Mouse (Mus musculus) embryonic stem cell, embryonic (primary cell): ENCODE results near the gene Tchhl1.

ENCODE experiments used
- CTCF ChIA-PET, 4 experiments: fragments of 300-600 bp in 2 of 4; fragments of 350-600 bp in 2 of 4; sonication (Branson Sonifier 250); formaldehyde crosslinking; loops; one replicate each; lab custom pipeline; 2022; ENCODE audit warnings: inconsistent platforms in 2 of 4; lab: Charles Lee
- POLR2A ChIA-PET, 4 experiments: fragments of 300-600 bp in 2 of 4; fragments of 350-600 bp in 2 of 4; sonication (Branson Sonifier 250); formaldehyde crosslinking; loops; one replicate each; lab custom pipeline; 2022; ENCODE audit warnings: antibody characterized with exemption in 4 of 4, inconsistent platforms in 1 of 4; lab: Charles Lee

Tchhl1 gene

DNA sequence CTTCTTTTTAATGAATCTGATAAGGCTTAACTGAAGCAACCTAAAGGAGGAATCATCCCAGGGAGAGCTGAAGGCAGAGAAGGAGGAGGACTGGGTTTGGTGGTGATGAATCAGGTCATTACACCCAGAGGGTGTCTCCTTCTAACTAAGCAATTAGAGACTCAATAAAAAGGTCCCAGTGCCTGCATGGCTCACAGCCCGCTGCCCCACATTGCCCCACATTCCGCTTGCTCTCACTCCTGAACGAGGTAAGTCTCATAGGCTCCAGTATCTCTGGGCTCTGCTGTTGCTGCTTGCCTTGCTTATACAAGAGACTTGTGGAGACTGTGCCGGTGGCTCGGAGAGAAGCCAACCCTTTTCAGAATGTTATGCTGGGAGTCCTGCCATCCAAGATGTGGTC, at the start of gene Tchhl1:
Gene Tchhl1 (plus strand): TSS at position 194 of the 400 bp plus-strand sequence.
- POLR2A ChIA-PET = interaction anchor here in 1 of 4 experiments (1.0 kb wide), 1 partner anchor 14 kb away, joined by 3 read pairs; no protein-coding TSS in a partner anchor
- CTCF ChIA-PET = no interaction called here

DNA sequence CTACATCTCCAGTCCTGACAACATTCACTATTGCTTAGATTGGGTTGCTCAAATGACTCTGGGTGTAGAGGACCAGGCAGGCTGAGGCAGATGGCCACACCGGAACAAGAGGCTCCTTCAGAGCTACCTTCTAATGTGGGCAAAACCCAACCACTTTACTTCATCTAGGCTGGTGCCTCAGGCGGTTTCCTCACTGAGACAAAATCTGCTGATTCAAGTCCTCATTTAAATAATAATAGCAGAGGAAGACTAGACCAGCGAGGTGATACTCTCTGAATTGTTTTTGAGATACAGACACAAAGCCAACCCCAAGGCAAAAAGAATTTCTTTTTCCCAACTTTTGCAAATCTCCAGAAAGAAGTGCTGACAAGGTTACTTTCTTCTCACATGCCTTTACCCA, 36.9 kb upstream of the Tchhl1 start:
- POLR2A ChIA-PET = interaction anchor here in 1 of 4 experiments (1.0 to 2.4 kb wide), 3 partner anchors 12 to 17 kb away, joined by 3 to 15 read pairs (median 9); no protein-coding TSS in a partner anchor
- CTCF ChIA-PET = interaction anchor here in 1 of 4 experiments (1.0 kb wide), 1 partner anchor 15 kb away, joined by 3 read pairs; no protein-coding TSS in a partner anchor

DNA sequence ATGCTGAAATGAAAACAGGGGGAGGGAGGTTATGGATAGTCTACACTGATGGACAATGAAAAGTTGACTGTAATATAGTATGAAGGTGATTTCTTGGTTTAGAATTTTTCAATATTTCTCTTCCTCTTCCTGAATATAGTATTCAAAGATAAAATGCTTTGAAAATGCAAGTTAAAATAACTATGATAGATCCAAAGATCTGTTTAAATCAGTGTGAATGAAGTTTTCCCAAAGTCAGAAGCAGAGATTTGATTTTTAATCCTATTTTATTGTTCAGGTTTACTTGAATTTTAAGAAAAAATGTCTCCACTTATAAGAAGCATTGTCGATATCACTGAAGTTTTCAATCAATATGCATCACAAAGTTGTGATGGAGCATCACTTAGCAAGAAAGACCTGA, 26.5 kb upstream of the Tchhl1 start, which contains the start of gene Tchh:
Gene Tchh (plus strand): TSS at position 301 of the 400 bp plus-strand sequence.
- ChIA-PET POLR2A (no interaction called here), CTCF (no interaction called here)

DNA sequence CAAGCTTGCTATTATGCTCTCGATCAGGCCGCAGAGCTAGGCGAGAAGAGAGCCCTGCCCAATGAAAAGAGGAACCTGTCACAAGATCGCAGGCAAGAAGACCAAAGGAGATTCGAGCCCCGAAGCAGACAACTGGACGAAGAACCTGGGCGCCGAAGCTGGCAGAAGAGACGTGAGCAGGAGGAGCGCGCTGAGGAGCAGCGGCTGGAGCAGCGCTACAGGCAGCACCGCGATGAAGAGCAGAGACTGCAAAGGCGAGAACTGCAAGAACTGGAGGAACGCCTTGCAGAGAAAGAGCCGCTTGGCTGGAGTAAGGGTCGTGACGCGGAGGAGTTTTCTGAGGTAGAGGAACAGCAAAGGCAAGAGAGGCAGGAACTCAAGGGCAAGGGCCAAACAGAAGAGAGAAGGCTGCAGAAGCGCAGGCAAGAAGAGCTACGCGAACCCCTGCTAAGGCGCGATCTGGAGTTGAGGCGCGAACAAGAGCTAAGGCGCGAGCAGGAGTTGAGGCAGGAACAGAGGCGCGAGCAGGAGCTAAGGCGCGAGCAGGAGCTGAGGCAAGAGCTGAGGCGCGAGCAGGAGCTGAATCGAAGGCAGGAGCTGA, 25.0 kb upstream of the Tchhl1 start:
- ChIA-PET CTCF (interaction anchor here (0.5 to 5.3 kb wide), 5 partner anchors 9 to 1159 kb away, joined by 3 to 47 read pairs (median 5); no protein-coding TSS in a partner anchor), POLR2A (interaction anchor here (0.6 to 5.6 kb wide), 23 partner anchors 9 to 150 kb away, joined by 3 to 45 read pairs (median 4); partner anchors contain the start of genes S100a11 (in 3 of the 4) and S100a10 (in 2 of the 4))

DNA sequence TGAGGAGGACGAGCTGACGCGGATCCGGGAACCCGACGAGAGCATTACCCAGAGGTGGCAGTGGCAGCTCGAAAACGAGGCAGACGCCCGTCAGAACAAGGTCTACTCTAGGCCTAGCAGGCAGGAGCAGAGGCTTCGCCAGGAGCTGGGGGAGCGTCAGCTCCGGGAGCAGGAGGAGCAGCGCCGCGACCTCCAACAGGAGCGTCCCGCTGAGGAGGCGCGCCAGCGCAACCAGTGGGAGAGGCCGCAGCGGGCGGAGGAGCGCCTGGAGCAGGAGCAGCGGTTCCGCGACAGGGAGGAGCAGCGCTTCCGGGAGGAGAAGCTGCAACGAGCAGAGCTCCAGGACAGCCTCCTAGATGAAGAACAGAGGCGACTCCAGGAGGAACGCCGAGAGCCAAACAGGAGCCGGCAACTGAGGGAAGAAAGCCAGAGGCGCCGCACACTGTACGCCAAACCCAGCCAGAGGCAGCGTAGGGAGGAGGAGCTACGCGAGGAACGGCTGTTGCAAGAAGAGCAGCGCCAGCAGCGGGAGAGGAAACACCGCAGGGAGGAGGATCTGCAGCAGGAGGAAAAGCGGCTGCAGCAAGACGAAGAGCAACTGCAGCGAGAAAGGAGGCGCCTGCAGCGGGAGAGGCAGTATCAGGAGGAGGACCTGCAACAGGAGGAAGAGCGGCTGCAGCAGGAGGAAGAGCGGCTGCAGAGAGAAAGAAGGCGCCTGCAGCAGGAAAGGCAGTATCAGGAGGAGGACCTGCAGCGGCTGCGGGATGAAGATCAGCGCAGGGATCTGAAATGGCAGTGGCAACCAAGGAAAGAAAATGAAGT, 24.0 kb upstream of the Tchhl1 start:
- ChIA-PET POLR2A (interaction anchor here (0.6 to 5.6 kb wide), 25 partner anchors 9 to 152 kb away, joined by 3 to 45 read pairs (median 4); partner anchors contain the start of genes S100a11 (in 3 of the 4) and S100a10 (in 2 of the 4)), CTCF (interaction anchor here (0.5 to 5.3 kb wide), 8 partner anchors 8 to 1158 kb away, joined by 3 to 47 read pairs (median 4); no protein-coding TSS in a partner anchor)

DNA sequence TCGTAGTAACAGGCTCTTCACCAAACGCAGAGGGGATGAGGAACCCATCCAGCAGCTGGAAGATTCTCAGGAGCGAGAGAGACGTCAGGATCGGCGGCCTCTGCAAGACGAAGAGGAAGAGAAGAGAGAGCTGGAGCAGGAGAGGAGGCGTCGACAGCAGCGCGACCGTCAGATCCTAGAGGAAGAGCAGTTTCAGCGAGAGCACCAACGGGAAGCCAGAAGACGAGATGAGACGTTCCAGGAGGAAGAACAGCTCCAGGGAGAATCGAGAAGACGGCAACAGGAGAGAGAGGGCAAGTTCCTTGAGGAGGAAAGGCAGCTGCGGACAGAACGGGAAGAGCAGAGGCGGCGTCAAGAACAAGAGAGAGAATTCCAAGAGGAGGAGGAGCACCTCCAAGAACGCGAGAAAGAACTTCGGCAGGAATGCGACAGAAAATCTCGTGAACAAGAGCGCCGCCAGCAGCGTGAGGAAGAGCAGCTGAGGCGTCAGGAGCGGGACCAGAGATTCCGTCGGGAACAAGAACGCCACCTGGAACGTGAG, 23.3 kb upstream of the Tchhl1 start:
- ChIA-PET CTCF (interaction anchor here in 2 of 4 experiments (0.9 to 5.3 kb wide), 6 partner anchors 33 to 84 kb away, joined by 3 to 47 read pairs (median 4); no protein-coding TSS in a partner anchor), POLR2A (interaction anchor here in 3 of 4 experiments (0.6 to 5.6 kb wide), 17 partner anchors 8 to 152 kb away, joined by 3 to 45 read pairs (median 5); partner anchors contain the start of gene S100a11 (in 1 of the 3))

DNA sequence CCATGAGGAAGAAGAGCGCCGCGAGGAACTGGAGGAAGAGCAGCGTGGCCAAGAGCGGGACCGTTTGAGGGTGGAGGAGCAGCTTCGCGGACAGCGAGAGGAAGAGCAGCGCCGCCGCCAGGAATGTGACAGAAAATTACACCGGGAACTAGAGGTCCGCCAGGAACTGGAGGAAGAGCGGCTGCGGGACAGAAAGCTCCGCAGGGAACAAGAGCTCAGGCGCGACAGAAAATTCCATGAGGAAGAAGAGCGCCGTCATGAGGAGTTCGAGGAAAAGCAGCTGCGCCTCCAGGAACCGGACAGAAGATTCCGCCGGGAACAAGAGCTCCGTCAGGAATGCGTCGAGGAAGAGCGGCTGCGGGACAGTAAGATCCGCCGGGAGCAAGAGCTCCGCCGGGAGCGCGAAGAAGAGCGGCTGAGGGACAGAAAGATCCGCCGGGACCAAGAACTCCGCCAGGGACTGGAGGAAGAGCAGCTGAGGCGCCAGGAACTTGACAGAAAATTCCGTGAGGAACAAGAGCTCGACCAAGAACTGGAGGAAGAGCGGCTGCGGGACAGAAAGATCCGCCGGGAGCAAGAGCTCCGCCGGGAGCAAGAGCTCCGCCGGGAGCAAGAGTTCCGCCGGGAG, 22.3 kb upstream of the Tchhl1 start:
- ChIA-PET POLR2A (interaction anchor here (0.7 to 5.6 kb wide), 14 partner anchors 12 to 421 kb away, joined by 3 to 45 read pairs (median 4); partner anchors contain the start of gene S100a11 (in 1 of the 4)), CTCF (interaction anchor here in 2 of 4 experiments (0.9 to 5.3 kb wide), 5 partner anchors 15 to 85 kb away, joined by 3 to 47 read pairs (median 4); no protein-coding TSS in a partner anchor)

DNA sequence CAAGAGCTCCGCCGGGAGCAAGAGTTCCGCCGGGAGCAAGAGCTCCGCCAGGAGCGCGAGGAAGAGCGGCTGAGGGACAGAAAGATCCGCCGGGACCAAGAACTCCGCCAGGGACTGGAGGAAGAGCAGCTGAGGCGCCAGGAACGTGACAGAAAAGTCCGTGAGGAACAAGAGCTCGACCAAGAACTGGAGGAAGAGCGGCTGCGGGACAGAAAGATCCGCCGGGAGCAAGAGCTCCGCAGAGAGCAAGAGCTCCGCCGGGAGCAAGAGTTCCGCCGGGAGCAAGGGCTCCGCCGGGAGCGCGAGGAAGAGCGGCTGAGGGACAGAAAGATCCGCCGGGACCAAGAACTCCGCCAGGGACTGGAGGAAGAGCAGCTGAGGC, 21.8 kb upstream of the Tchhl1 start:
- POLR2A ChIA-PET = interaction anchor here in 3 of 4 experiments (0.7 to 5.6 kb wide), 13 partner anchors 14 to 422 kb away, joined by 3 to 45 read pairs (median 4); partner anchors contain the start of gene S100a11 (in 1 of the 3)
- CTCF ChIA-PET = interaction anchor here in 3 of 4 experiments (0.6 to 5.3 kb wide), 10 partner anchors 15 to 429 kb away, joined by 3 to 47 read pairs (median 4); no protein-coding TSS in a partner anchor

DNA sequence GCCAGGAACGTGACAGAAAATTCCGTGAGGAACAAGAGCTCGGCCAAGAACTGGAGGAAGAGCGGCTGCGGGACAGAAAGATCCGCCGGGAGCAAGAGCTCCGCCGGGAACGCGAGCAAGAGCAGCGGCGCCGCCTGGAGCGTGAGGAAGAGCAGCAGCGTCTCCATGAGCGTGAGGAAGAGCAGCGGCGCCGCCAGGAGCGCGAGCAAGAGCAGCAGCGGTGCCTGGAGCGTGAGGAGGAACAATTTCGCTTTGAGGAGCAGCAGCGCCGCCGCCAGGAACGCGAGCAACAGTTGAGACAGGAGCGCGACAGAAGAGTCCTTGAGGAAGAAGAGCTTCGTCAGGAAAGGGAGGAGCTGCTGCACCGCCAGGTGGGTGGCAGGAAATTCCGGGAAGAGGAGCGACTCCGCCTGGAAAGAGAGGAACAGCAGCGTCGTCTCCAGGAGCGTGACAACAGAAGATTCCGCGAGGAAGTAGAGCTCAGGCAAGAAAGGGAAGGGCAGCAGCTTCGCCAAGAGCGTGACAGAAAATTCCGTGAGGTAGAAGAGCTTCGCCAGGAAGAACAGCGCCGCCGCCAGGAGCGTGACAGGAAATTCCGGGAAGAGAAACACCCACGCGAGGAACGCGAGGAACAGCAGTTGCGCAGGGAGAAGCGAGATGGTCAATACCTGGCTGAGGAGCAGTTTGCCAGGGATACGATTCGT, 21.3 kb upstream of the Tchhl1 start:
- ChIA-PET CTCF (interaction anchor here in 3 of 4 experiments (0.6 to 5.3 kb wide), 10 partner anchors 16 to 430 kb away, joined by 3 to 47 read pairs (median 3); no protein-coding TSS in a partner anchor), POLR2A (interaction anchor here in 2 of 4 experiments (0.6 to 5.6 kb wide), 18 partner anchors 14 to 422 kb away, joined by 3 to 45 read pairs (median 4); partner anchors contain the start of gene S100a11 (in 1 of the 2))

DNA sequence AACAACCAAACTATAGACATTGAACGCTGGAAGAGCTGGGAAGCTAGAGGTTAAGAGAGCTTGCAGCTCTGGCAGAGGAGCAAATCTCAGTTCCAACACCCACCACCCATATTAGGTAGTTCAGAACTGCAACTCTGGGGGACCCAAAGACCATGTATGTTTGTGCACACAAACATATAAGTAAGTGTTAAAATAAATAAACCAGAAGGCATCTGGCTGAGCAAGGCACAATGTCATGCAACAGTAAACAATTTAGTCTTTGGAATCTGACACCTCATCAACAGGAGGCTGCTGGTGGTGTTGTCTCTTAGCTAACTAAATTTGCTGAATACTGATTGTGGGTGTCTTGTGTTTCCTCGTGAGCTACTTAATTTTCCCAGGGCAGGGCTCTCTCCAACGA, 2.0 kb upstream of the Tchhl1 start:
- CTCF ChIA-PET = no interaction called here

DNA sequence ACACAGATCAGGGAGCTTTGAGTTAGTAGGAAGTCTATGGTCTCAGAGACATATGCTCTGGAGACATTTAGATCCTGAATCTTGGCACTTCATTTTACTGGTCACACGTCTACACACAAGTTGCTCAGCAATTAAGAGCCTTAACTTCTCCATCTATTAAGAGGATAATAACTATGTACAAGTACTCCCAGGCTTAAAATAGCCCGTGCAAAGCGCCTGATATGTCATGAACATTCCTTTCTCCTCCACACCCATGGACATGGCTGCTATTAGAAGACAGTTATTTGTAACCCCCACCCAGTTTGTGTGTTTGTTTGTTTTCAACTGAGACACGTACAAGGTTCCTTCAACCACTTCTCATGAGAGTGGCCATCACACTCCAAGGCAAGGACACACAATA, 1.4 kb upstream of the Tchhl1 start:
- CTCF ChIA-PET = no interaction called here
- POLR2A ChIA-PET = interaction anchor here in 1 of 4 experiments (0.6 to 1.0 kb wide), 2 partner anchors 23 to 28 kb away, joined by 3 to 5 read pairs; no protein-coding TSS in a partner anchor

More for the DNA sequence above, 2.0 kb upstream of the Tchhl1 start:
- POLR2A ChIA-PET = interaction anchor here in 1 of 4 experiments (1.0 kb wide), 1 partner anchor 22 kb away, joined by 5 read pairs; no protein-coding TSS in a partner anchor

DNA sequence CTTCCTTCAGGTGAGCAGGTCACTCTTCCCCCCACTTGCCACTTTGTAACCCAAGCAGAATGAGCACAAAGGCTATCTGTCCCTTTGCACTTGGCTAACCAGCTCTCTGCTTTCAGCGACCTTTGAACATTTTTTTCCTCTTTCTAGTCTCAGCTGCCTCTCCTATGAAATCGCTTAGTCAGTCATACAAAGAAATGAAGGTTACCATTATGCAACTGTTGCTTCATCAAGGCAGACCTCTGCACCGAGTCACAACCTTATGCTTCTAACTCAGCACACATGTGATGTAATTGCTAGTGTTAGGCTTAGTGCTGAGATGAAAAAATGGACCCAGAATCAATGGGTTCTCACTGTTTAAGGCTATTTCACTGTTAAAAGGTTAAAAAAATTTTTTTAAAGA, 1.1 kb downstream of the Tchhl1 start:
- POLR2A ChIA-PET = interaction anchor here in 1 of 4 experiments (1.0 kb wide), 1 partner anchor 13 kb away, joined by 3 read pairs; no protein-coding TSS in a partner anchor

DNA sequence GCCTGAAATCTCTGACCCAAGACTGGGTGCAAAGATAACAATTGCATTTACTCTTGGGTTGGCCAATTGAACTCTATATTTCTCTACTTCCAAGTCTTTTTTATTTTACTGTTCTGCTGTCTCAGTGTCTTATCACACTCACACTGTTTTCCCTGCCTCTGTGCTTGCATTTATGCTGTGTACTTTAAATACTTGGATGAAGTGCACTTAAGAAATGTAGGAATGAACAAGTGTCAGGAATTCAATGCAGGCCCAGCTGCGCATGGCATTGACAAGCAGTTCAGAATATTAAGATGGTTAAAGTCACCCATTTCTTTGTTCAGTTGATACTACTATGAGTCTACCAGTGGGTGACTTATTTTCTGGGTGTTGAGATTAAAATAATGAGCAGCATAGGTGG, 11.5 kb downstream of the Tchhl1 start:
- ChIA-PET CTCF (no interaction called here), POLR2A (no interaction called here)

More for the DNA sequence above, 1.1 kb downstream of the Tchhl1 start:
- CTCF ChIA-PET = interaction anchor here in 1 of 4 experiments (1.1 kb wide), 1 partner anchor 77 kb away, joined by 3 read pairs; no protein-coding TSS in a partner anchor

DNA sequence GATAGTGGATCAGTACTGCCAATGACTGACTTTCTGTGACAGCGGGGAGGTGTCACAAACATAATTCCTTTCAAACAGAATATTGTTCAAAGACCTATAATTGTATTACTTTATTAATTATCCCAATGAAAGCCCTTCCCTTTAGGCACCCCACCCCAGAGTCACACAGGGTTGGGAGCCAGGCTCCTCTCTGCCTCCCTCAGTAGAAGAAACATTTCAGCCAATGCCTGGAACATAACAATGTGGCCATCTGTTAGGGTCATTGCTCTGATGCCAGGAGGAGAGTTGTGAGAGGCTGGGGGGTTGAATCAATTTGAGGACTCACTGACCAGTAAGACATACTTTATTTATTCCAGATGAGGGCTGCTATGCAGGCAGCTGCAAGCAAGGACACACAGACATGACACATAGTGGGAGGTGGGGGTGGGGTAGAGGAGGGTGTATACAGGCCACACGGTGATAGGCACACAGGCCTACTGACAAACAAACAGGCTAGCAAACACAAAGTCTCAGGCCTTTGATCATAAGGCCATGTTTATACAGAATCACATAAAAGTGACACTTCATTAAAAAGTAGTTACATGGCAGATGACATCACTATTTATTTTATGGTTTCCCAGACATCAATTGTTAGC, 13.5 kb downstream of the Tchhl1 start:
- CTCF ChIA-PET = interaction anchor here in 1 of 4 experiments (0.6 kb wide), 1 partner anchor 122 kb away, joined by 3 read pairs; no protein-coding TSS in a partner anchor
- POLR2A ChIA-PET = interaction anchor here in 1 of 4 experiments (1.5 kb wide), 1 partner anchor 13 kb away, joined by 3 read pairs; no protein-coding TSS in a partner anchor

DNA sequence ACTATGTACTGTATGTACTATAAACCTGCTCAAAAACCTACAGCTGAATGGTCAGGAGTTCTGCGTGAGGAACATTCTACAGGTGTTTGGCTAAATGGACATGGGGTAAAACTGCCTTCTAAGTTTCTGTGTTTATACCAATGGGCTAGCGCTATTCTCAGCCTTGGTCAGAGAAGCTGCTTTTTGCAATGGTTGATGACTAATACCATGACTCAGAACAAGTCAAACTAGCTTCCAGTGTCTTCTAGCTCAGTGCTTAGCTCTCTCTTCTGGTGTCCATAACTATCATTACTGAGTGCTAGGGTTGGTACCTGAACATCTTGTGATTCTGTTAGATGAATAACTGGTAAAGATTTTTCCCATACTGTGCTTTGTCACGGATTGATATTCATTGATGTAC, 17.1 kb downstream of the Tchhl1 start:
- CTCF ChIA-PET = interaction anchor here in 2 of 4 experiments (0.6 to 1.3 kb wide), 3 partner anchors 12 to 438 kb away, joined by 3 read pairs; no protein-coding TSS in a partner anchor
- POLR2A ChIA-PET = no interaction called here

DNA sequence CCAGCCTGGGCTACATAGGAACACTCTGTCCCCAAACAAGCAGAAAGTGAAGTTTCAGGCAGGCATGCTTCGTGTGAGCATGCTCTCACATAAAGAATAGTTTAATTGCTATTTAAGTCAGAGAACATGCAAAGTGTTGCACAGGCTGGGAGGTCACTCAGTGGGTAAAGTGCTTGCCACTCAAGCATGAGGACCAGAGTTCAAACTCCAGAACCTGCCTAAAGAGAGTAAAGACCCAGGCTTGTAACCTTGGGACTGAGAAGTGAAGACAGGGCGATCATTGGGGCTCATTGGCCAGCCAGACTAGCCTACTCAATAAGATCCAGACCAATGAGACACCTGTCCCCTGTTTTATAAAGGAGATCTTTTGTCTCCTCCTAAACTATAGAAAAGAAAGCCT, 20.0 kb downstream of the Tchhl1 start:
- ChIA-PET CTCF (no interaction called here), POLR2A (no interaction called here)
